Mouse (Mus musculus): Measurements from ENCODE around the gene Ephb2. TPM values are rescaled to one million over a fixed set of nuclear protein-coding genes. Genes with fewer than 3 reads are reported as not detected.

Ephb2 gene
- polyA plus RNA-seq, 1 experiment from 2014 or later = 25.0 TPM

DNA sequence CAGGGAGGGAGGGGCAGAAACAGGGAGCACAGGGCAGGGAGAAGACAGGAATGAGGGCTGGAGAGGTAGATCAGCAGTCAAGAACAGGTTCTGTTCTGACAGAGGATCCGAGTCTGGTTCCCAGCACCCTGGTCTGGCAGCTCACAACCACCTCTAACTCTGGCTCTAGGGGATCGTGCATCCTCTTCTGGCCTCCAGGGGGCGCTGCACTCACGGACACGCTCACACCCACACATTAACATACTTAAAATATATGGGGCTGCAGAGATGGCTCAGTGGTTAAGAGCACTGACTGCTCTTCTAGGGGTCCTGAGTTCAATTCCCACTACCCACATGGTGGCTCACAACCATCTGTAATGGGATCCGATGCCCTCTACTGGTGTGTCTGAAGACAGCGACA, 24.2 kb upstream of the Ephb2 start:
- Histone ChIP-seq H3K9me3 (no peaks in the 10 kb centered on the region), H3K4me1 (replicated peaks) (peaks cover 50% of the 10 kb centered on the region), H3K27me3 (no peaks in the 10 kb centered on the region), H3K9ac (replicated peaks) (no peak overlapping the region), H3K27ac (no peak overlapping the region), H3K4me2 (replicated peaks) (no peak overlapping the region), H3K36me3 (no peaks in the 10 kb centered on the region), H3K4me3 (replicated peaks) (no peak overlapping the region)
- 84% methylated on average over 7 of the region's 7 CpGs for WGBS
- no peak for ATAC-seq

DNA sequence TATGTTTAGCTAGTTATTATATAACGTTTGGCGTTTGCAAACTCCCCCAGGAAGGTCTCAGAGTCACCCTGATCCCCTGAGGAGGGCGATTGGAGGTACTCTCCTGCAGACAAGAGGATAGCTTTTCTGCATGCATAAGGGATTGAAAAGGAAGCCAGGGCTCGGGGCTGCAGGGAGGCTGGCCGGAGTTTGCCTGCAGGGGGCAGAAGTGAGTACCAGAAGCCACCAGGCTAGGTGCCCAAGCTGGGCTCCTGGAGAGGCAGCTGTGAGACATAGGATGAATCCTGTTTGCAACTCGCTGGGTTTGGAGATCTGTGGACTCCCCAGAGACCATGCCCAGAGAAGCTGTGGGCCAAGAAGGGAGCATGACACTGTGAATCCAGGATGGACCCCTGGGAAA, 19.3 kb upstream of the Ephb2 start:
- Histone ChIP-seq H3K4me2 (replicated peaks) (no peak overlapping the region), H3K27me3 (no peaks in the 10 kb centered on the region), H3K36me3 (no peaks in the 10 kb centered on the region), H3K4me1 (replicated peaks) (0 out of 2 replicates have a peak, but pooled peaks cover 4% of the 10 kb centered on the region), H3K9me3 (no peaks in the 10 kb centered on the region), H3K9ac (replicated peaks) (no peak overlapping the region), H3K4me3 (replicated peaks) (no peak overlapping the region), H3K27ac (no peak overlapping the region)
- no peak for ATAC-seq
- 24% methylated on average over 6 of the region's 6 CpGs for WGBS

DNA sequence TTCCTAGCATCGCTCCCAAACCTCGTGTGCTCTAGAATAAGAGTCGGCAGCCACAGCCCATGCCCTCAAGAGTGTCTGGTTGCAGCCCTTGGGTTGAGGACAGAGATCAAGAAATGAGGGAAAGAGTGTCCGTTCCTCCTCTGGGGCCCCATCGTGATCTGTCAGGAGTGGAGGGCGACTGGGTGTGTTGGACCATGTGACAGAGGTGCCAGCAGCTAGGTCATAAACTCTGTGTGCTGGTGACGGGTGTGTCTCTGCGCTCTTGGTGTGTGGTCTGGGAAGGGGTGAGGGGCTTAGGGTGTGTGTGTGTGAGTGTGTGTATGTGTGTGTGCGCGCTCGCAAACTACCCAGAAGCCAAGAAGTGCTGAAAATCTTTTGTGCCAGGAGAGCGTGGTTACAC, 17.2 kb upstream of the Ephb2 start:
- H3K4me1 ChIP-seq (replicated peaks) = peaks cover 12% of the 10 kb centered on the region
- H3K27ac ChIP-seq = no peak overlapping the region
- 93% methylated on average over 12 of the region's 12 CpGs for WGBS
- H3K4me2 ChIP-seq (replicated peaks) = no peak overlapping the region
- H3K9ac ChIP-seq (replicated peaks) = no peak overlapping the region
- H3K4me3 ChIP-seq (replicated peaks) = no peak overlapping the region
- H3K27me3 ChIP-seq = no peaks in the 10 kb centered on the region
- ATAC-seq = no peak
- no peaks in the 10 kb centered on the region for H3K36me3 ChIP-seq
- no peaks in the 10 kb centered on the region for H3K9me3 ChIP-seq

DNA sequence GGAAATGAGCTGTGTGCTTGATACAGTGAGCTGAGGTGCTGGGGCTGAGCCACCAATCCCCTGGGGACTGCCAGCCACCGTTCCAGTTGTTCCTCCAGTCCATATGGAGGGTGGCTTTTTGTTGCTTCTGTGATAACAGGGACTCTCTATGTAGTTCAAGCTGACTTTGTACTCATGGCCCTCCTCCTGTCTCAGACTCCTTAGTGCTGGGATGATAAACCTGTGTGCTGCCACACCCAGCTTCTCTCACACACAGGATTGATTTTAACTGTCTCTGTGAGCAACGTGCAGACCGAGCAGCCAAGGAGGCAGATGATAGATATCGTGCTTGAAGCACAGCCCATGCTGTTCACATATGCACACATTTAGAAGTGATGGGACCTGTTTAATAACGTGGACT, 16.3 kb upstream of the Ephb2 start:
- WGBS = 70% methylated on average over 5 of the region's 5 CpGs
- Histone ChIP-seq H3K9ac (replicated peaks) (no peak overlapping the region), H3K27ac (no peak overlapping the region), H3K4me2 (replicated peaks) (no peak overlapping the region), H3K36me3 (no peaks in the 10 kb centered on the region), H3K9me3 (no peaks in the 10 kb centered on the region), H3K4me3 (replicated peaks) (no peak overlapping the region), H3K4me1 (replicated peaks) (peaks cover 17% of the 10 kb centered on the region), H3K27me3 (no peaks in the 10 kb centered on the region)
- ATAC-seq = no peak

DNA sequence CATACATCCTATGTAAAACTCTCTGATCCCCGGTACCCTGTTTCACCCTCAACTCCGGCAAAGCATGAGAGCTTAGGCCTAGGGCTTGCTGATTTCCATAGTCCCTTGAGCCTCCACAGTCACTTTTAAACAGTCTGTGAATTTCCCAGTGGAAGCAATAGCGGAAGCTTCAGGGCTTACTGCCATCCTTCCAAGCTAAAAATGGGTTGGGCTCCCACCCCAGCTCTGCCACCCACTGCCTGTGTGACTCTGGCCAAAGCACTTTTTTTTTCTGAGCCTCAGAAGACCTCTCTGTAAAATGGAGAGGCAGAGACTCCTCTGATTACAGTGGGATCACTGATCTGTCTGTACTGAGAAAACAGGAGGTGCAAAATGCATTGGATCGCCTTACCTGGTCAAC, 12.8 kb upstream of the Ephb2 start:
- no peak for ATAC-seq
- Histone ChIP-seq H3K9ac (replicated peaks) (no peak overlapping the region), H3K27ac (no peak overlapping the region), H3K4me2 (replicated peaks) (no peak overlapping the region), H3K36me3 (no peaks in the 10 kb centered on the region), H3K27me3 (0 out of 2 replicates have a peak, but pooled peaks cover 2% of the 10 kb centered on the region), H3K4me3 (replicated peaks) (no peak overlapping the region), H3K4me1 (replicated peaks) (peaks cover 25% of the 10 kb centered on the region), H3K9me3 (no peaks in the 10 kb centered on the region)
- 61% methylated on average over 4 of the region's 4 CpGs for WGBS

DNA sequence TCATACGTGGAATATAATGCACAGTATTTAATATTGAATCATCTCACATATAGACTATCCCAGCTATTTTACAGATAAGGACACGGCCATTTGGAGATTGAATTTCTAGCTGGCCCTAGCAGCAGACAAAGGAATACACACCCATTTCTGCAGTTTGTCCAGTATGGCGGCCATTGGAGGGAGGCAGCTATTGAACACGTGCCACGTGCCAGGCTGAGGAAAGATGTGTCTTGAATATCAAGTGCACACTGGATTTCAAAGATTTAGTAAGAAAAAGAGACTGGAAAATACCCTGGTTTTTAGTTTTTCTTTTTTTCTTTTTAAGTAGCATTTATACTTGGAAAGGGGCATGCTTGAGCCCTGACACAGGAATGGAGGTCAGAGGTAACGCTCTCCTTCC, 11.4 kb upstream of the Ephb2 start:
- no peaks in the 10 kb centered on the region for H3K9me3 ChIP-seq
- H3K4me2 ChIP-seq (replicated peaks) = no peak overlapping the region
- 0 out of 2 replicates have a peak, but pooled peaks cover 2% of the 10 kb centered on the region for H3K27me3 ChIP-seq
- no peak overlapping the region for H3K4me3 ChIP-seq (replicated peaks)
- peaks cover 25% of the 10 kb centered on the region for H3K4me1 ChIP-seq (replicated peaks)
- H3K36me3 ChIP-seq = no peaks in the 10 kb centered on the region
- H3K9ac ChIP-seq (replicated peaks) = no peak overlapping the region
- H3K27ac ChIP-seq = no peak overlapping the region
- ATAC-seq = no peak
- WGBS = 64% methylated on average over 6 of the region's 6 CpGs

DNA sequence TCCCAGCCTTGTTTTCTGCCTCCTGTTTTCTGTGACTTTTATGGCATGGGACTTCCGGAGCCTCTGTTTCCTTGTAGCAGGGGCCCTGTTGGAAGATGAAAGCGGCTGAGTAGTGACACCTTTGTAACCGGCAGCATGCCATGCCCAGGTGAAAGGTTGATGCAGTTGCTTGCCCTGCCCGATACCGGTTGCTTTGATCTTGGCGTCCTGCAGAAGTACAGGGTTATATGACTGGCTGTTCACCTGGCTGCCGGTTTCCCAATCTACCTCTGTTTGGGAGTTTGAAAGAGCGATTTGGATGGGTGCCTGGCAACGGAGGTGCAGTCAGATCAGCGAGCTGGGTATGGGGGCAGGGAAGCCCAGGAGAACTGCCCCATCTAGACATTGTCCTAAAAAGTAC, 7.0 kb upstream of the Ephb2 start:
- Histone ChIP-seq H3K36me3 (no peaks in the 10 kb centered on the region), H3K4me1 (replicated peaks) (peaks cover 45% of the 10 kb centered on the region), H3K9me3 (no peaks in the 10 kb centered on the region), H3K4me2 (replicated peaks) (no peak overlapping the region), H3K27ac (no peak overlapping the region), H3K4me3 (replicated peaks) (no peak overlapping the region), H3K27me3 (0 out of 2 replicates have a peak, but pooled peaks cover 9% of the 10 kb centered on the region), H3K9ac (replicated peaks) (no peak overlapping the region)
- ATAC-seq = no peak
- 88% methylated on average over 10 of the region's 10 CpGs for WGBS

DNA sequence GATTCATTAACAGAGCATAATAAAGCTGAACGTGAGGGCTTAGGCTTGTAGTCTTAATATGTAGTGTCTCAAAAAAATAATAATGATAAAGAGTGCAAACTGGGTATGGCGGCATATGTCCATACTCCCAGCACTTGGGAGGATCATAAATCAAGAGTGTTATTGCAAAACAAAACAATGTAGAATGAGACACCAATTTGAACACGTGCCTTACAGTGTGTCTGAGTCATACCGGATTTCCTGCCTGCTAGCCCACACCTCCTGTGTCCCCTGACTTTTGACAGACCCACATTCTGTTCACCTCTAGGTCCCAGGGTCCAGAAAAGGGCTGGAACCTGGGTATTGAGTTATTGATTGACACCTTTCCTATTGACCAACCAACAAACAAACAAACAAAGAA, 6.2 kb upstream of the Ephb2 start:
- peaks cover 48% of the 10 kb centered on the region for H3K4me1 ChIP-seq (replicated peaks)
- no peaks in the 10 kb centered on the region for H3K9me3 ChIP-seq
- H3K9ac ChIP-seq (replicated peaks) = no peak overlapping the region
- no peak for ATAC-seq
- no peak overlapping the region for H3K27ac ChIP-seq
- 0 out of 2 replicates have a peak, but pooled peaks cover 9% of the 10 kb centered on the region for H3K27me3 ChIP-seq
- no peak overlapping the region for H3K4me2 ChIP-seq (replicated peaks)
- no peak overlapping the region for H3K4me3 ChIP-seq (replicated peaks)
- 87% methylated on average over 4 of the region's 4 CpGs for WGBS
- H3K36me3 ChIP-seq = no peaks in the 10 kb centered on the region

DNA sequence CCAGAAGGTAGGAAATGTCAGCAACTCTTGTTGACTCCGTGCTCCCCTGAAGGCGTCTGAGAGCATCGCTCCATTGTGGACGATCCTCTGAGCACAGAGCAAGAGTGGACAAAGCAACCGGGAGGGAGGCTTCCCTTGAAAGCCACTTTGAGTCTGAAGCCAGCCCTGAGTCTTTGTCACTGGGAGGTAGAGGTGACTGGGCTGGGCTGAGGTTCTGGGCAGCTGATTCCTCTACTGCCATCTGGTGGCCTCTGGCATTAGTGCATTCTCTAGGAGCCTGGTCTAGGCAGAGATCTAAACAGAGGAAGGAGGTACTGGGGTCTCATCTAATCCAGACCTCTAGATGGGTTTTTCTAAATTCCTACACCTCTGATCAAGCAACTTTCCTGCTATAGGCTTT, 5.3 kb upstream of the Ephb2 start:
- no peaks in the 10 kb centered on the region for H3K36me3 ChIP-seq
- H3K4me2 ChIP-seq (replicated peaks) = no peak overlapping the region
- H3K9me3 ChIP-seq = no peaks in the 10 kb centered on the region
- H3K4me1 ChIP-seq (replicated peaks) = peaks cover 54% of the 10 kb centered on the region
- WGBS = 3% methylated on average over 5 of the region's 5 CpGs
- no peak overlapping the region for H3K4me3 ChIP-seq (replicated peaks)
- peak; percentile 57 for ATAC-seq
- 0 out of 2 replicates have a peak, but pooled peaks cover 9% of the 10 kb centered on the region for H3K27me3 ChIP-seq
- H3K9ac ChIP-seq (replicated peaks) = no peak overlapping the region; the same call in 1 of the 2 replicates
- H3K27ac ChIP-seq = no peak overlapping the region

DNA sequence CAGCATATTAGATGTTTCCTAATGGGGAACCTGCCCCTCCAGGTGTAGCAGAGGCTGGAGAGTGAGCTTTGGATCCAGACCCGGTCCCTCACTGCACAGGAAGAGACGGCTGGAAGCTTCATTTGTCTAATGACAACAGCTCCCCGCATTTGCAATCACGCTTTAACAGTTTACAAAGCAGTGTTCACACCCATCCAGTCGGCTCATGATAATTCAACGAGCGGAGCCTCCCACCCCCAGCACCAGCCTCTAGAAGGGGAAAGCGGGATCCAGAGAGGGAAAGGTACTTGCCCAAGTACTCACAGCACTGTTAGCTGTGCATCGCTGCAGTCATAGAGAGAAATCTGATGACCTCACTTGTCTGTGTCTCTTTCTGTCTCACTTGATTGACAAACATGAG, 2.7 kb upstream of the Ephb2 start:
- WGBS = 39% methylated on average over 9 of the region's 9 CpGs
- Histone ChIP-seq H3K9ac (replicated peaks) (no peak overlapping the region), H3K4me1 (replicated peaks) (peaks cover 57% of the 10 kb centered on the region), H3K9me3 (no peaks in the 10 kb centered on the region), H3K4me2 (replicated peaks) (no peak overlapping the region), H3K4me3 (replicated peaks) (no peak overlapping the region), H3K27ac (no peak overlapping the region; the same call in 1 of the 2 replicates), H3K27me3 (0 out of 2 replicates have a peak, but pooled peaks cover 6% of the 10 kb centered on the region), H3K36me3 (no peaks in the 10 kb centered on the region)
- no peak for ATAC-seq

DNA sequence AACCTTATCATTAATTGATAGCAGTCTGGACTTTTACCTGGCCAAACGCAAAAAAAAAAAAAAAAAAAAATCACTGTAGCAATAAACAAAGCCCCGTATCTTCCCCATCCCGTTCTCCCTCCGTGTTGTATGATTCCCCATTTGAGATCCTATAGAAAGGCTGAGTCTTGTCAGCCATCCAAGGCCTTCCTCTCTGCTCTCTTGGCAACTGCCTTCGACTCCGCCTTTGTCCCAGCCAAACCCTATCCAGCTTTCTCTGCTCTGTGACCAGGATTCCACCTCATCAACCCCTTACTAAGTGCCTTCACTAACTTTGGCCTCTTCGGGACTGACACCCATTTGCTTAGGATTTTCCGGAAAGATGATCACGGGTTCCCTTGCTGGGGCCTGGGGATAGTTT, 2.2 kb upstream of the Ephb2 start:
- H3K9ac ChIP-seq (replicated peaks) = no peak overlapping the region
- no peak overlapping the region for H3K4me3 ChIP-seq (replicated peaks)
- H3K36me3 ChIP-seq = no peaks in the 10 kb centered on the region
- no peaks in the 10 kb centered on the region for H3K9me3 ChIP-seq
- H3K4me1 ChIP-seq (replicated peaks) = peaks cover 61% of the 10 kb centered on the region
- WGBS = 65% methylated on average over 9 of the region's 9 CpGs
- H3K27ac ChIP-seq = peak overlapping the region; percentile 99
- ATAC-seq = no peak
- H3K4me2 ChIP-seq (replicated peaks) = no peak overlapping the region
- H3K27me3 ChIP-seq = 0 out of 2 replicates have a peak, but pooled peaks cover 6% of the 10 kb centered on the region

DNA sequence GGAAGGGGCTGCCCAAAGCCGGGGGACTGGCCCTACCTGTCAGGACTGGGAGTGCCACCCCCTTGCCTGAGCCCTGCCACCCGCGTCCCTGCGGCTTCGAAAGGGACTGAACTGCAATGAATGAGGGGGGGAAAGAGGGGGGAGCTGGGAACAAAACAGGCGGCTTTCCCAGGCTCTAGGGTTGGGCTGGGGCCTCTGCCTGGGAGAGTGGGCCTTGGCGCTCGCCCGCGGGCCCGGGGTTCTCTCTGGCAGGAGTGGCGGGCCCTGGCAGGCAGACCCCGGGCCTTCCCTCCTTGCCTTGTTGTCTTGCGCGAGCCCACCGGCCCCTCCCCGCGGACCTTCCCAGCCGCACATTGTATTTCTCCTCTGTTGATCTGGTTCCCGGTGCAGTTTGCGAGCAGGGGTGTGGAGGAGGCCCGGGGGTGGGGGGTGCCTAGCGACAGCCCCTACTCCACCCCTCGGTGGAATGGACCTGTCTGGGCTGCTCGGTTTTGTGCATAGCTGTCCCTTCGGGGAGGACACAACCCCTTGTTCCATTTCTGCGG, 671 bp upstream of the Ephb2 start:
- Histone ChIP-seq H3K27me3 (0 out of 2 replicates have a peak, but pooled peaks cover 6% of the 10 kb centered on the region), H3K36me3 (no peaks in the 10 kb centered on the region), H3K9ac (replicated peaks) (peak overlapping the region; percentile 97), H3K4me3 (replicated peaks) (peak overlapping the region; percentile 99), H3K4me2 (replicated peaks) (peak overlapping the region; percentile 96), H3K4me1 (replicated peaks) (peaks cover 76% of the 10 kb centered on the region), H3K27ac (peak overlapping the region; percentile 99), H3K9me3 (no peaks in the 10 kb centered on the region)
- ATAC-seq = peak; percentile 79
- WGBS = 1% methylated on average over 27 of the region's 27 CpGs

All from midbrain, embryonic 13.5 days (tissue).